Mouse (Mus musculus) megakaryocyte, embryonic 14.5 days (primary cell): Measurements from ENCODE around the gene Dgcr6.

ENCODE experiments used
- FLI1 ChIP-seq: IDR thresholded peaks from 2 replicates; pipeline ENCODE4 v1.6.1; 2012; ENCODE audit warnings: low read length, inconsistent platforms, mixed read lengths
- GATA1 ChIP-seq: IDR thresholded peaks from 3 replicates; pipeline ENCODE4 v1.6.1; 2012; ENCODE audit warnings: mixed read lengths, low read length, inconsistent platforms, borderline replicate concordance

GRCm38 (mm10) chr16:18075201-18075600 is 22.5 kb downstream of the Dgcr6 start:
- TF ChIP-seq GATA1: no peak
- no peak for TF ChIP-seq FLI1
